Mouse (Mus musculus) hindbrain, embryonic 11.5 days (tissue): Measurements from ENCODE around the gene Nabp1. TPM values are rescaled to one million over a fixed set of nuclear protein-coding genes. Genes with fewer than 3 reads are reported as not detected.
A peak's percentile ranks its signal among the peaks of the same experiment; 100 is the strongest.

Experiments used
- ATAC-seq: fragments of 200-750 bp; cut with Nextera tagmentation; 2 replicates; pipeline ENCODE4 v1.8.0; 2017; ENCODE audit warnings: mild to moderate bottlenecking, moderate TSS enrichment, moderate library complexity; ENCODE audit not compliant: low FRiP score
- DNase-seq: peaks from one replicate; pipeline ENCODE4 v3.0.0-alpha.2; 2015; ENCODE audit warnings: low spot score
- H3K27ac ChIP-seq: fragments of 300-500 bp; sonication (generic); 2 replicates; pipeline ENCODE4 v1.5.1; 2014; ENCODE audit warnings: mild to moderate bottlenecking, low read depth, low read length
- H3K27me3 ChIP-seq: fragments of 300-500 bp; sonication (generic); 2 replicates; pipeline ENCODE4 v1.6.1; 2014; ENCODE audit warnings: mild to moderate bottlenecking, low read length, moderate library complexity, mixed read lengths; ENCODE audit not compliant: control insufficient read depth, insufficient read depth
- H3K36me3 ChIP-seq: fragments of 300-500 bp; sonication (generic); 2 replicates; pipeline ENCODE4 v1.6.1; 2014; ENCODE audit warnings: mild to moderate bottlenecking, low read length, moderate library complexity, mixed read lengths; ENCODE audit not compliant: control insufficient read depth, insufficient read depth
- H3K4me1 ChIP-seq: fragments of 300-500 bp; sonication (generic); replicated peaks from 2 replicates; pipeline ENCODE4 v1.6.1; 2014; ENCODE audit warnings: low read length, mixed read lengths; ENCODE audit not compliant: control insufficient read depth, insufficient read depth
- H3K4me2 ChIP-seq: fragments of 300-500 bp; sonication (generic); replicated peaks from 2 replicates; pipeline ENCODE4 v1.6.1; 2014; ENCODE audit warnings: mild to moderate bottlenecking, low read depth, low read length
- H3K4me3 ChIP-seq: fragments of 300-500 bp; sonication (generic); 2 replicates; pipeline ENCODE4 v1.5.1; 2014; ENCODE audit warnings: low read depth, low read length
- H3K9ac ChIP-seq: fragments of 300-500 bp; sonication (generic); 2 replicates; pipeline ENCODE4 v1.6.1; 2014; ENCODE audit warnings: low read depth, low read length
- H3K9me3 ChIP-seq: fragments of 300-500 bp; sonication (generic); 2 replicates; pipeline ENCODE4 v1.6.1; 2016; ENCODE audit warnings: low read length; ENCODE audit not compliant: control insufficient read depth
- WGBS: fragments of 180-500 bp; shearing (Covaris S2); extraction: QIAGEN DNeasy Blood & Tissue Kit; methylation state at CpG from one replicate; pipeline ENCODE4 v1.1.7; 2014; 5-methylcytosine and 5-hydroxymethylcytosine counted together
- polyA plus RNA-seq: library from polyadenylated mRNA; unstranded; fragments of >200 nt; fragmentation: Nextera tagmentation; extraction: Ambion mirVana; gene quantifications from 2 replicates; pipeline ENCODE4 v1.2.1, GENCODE M21; 2014

Gene Nabp1
- 9.0 and 10.9 TPM in 2 replicates for polyA plus RNA-seq

DNA sequence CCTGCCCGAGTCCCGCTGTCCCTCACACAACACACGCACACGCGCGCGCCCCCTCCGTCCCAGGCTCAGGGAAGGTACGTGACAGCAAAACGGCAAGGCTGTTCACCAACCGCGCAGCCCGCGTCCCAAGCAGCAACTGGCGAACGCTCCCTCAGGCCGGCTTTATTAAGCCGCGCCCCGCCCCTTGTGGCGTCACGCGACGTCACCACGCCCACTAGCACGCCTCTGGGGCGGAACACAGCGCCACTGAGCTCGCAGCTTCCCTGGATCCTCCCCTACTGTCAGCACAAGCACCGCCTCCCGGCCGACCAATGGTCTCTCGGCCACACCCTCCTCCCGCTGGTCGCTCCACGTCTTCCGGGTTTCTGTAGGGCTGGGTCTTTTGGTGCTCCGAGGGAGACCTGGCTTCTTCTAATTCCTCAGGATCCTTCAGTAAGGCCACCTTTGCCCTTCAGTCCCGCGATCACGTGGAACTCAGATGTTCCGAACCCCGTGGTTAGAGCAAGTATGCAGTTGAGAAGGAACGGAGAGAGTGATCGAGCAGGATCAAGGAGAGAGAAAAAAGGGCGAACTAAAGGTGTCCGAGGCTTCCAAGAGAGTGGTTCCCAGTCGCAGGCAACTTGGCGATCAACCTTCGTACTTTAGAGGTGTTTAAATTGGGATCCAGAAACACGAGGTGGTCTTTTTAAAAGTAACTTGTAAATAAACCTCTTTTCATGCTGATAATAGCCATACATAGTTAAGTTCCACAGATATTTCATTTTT lies at the start of gene Nabp1:
TSS of gene Nabp1 (minus strand) at position 164 of the 765 bp plus-strand sequence.
- under 1% methylated on average over 47 of the region's 51 CpGs for WGBS
- Histone ChIP-seq H3K27ac (peak within 1 kb of the TSS; percentile 62; the same call in 1 of the 2 replicates), H3K36me3 (no peaks in the 10 kb centered on the region), H3K9ac (peak within 1 kb of the TSS; percentile 66), H3K4me3 (peak within 1 kb of the TSS; percentile 63), H3K27me3 (no peaks in the 10 kb centered on the region), H3K4me1 (no peaks in the 10 kb centered on the region), H3K9me3 (no peaks in the 10 kb centered on the region), H3K4me2 (peak within 1 kb of the TSS; percentile 92)
- DNase-seq: peak; percentile 99
- peak; percentile 100 for ATAC-seq

DNA sequence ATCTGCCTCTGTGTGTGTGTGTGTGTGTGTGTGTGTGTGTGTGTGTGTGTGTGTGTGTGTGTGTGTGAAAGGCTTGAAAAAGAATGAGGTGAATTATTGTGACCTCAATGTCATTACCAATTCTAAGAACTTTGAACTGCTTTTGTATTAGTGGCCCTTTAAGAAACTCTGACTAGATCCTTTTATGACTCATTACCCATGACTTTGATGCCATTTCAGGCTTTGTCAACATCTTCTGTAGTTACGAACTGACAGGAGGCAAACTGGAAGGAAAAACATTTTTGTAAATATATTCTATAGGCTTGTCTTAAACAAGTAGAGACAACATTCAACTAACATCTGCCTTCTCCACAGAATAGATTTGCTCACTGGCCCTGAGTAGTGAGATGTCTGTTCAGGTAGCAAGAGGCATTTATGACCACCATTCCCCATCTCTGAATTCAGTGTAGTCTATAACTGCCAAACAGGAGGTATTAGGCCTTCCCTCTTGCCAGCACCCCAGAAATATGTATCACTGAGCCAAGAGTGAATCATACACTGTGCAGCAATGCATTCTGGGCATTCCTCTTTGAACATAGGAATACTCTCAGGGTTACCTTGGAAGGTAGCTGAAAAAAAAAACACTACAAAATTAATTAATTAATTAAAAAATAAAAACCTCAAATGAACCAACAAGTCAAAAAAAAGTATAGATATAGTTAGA lies 47.5 kb upstream of the Nabp1 start:
- Histone ChIP-seq H3K4me3 (no peak overlapping the region), H3K9me3 (no peaks in the 10 kb centered on the region), H3K4me2 (no peak overlapping the region), H3K27me3 (no peaks in the 10 kb centered on the region), H3K36me3 (no peaks in the 10 kb centered on the region), H3K27ac (no peak overlapping the region), H3K4me1 (no peaks in the 10 kb centered on the region), H3K9ac (no peak overlapping the region)
- no peak for DNase-seq
- WGBS: 87% methylated on average over 1 of the region's 1 CpGs
- no peak for ATAC-seq

DNA sequence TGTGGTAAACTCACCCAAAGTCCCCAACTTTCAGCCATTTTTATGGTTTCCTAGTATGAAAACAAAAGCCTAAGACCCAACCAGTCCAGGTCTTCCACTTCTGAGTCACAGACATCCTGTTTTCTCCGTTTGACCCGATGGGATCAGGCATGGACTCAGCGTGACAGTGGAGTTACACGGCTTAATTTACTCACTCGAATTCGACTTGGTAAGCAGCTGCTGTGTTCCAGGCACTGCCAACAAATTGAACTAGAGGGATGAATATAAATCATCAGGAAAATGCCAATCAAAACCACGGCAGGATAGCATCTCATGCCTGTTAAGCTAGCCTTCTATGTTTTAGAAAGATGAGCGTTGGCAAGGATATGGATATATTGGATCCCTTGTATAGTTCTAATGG lies 43.4 kb upstream of the Nabp1 start:
- ATAC-seq: no peak
- Histone ChIP-seq H3K4me2 (no peak overlapping the region), H3K27ac (no peak overlapping the region), H3K4me1 (no peaks in the 10 kb centered on the region), H3K4me3 (no peak overlapping the region), H3K27me3 (no peaks in the 10 kb centered on the region), H3K9me3 (no peaks in the 10 kb centered on the region), H3K36me3 (no peaks in the 10 kb centered on the region), H3K9ac (no peak overlapping the region)
- DNase-seq: peak; percentile 11
- 70% methylated on average over 8 of the region's 8 CpGs for WGBS

DNA sequence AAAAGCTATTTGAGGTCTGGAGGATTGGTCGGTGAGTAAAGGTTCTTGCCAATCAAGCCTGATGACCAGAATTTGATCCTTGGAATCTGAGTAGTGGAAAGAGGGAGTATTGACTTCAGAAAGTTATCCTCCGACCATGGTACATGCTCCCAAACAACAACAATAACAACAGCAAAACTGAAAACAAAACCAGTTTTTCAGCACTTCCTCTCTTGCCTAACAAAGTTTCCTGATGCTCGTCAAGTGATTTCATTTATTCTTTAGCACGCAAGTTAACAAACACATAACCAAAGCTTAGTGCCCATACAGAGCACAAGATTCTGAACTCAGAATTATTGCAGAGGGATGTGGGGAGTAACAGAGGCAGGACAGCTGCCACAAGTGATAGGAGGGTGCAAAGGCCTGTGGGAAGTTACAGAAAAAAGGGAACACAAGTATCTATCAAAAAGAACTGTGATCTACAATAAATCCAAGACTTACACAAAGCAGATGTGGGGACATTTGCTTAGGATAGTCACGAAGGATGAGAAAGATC lies 42.1 kb upstream of the Nabp1 start:
- ATAC-seq (no peak), DNase-seq (no peak)
- H3K27ac ChIP-seq: no peak overlapping the region
- no peak overlapping the region for H3K4me3 ChIP-seq
- 88% methylated on average over 5 of the region's 5 CpGs for WGBS
- no peaks in the 10 kb centered on the region for H3K36me3 ChIP-seq
- no peak overlapping the region for H3K9ac ChIP-seq
- H3K4me2 ChIP-seq: no peak overlapping the region
- H3K27me3 ChIP-seq: no peaks in the 10 kb centered on the region
- H3K4me1 ChIP-seq: no peaks in the 10 kb centered on the region
- no peaks in the 10 kb centered on the region for H3K9me3 ChIP-seq

DNA sequence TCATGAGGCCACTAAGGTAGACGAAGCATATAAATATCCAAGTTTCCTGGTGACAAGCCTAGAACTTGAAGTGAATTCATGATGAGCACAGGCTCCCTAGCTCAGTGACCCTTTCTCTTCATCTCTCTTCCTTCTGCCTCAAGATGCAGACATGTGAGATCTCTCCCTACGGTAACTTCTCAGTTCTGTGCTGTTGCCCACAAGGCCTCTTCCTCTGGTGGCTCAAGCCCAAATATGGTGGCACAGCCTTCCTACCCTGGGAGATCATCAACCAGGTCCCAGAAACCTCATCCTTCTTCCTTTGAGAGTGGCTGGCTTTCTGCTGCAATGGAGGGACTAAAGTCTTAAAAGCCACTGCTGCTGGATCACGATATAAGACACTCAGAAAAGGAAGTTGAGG lies 40.9 kb upstream of the Nabp1 start:
- ATAC-seq (no peak), DNase-seq (no peak)
- no peaks in the 10 kb centered on the region for H3K4me1 ChIP-seq
- H3K4me2 ChIP-seq: no peak overlapping the region
- no peak overlapping the region for H3K4me3 ChIP-seq
- 87% methylated on average over 3 of the region's 3 CpGs for WGBS
- H3K27ac ChIP-seq: no peak overlapping the region
- no peak overlapping the region for H3K9ac ChIP-seq
- no peaks in the 10 kb centered on the region for H3K27me3 ChIP-seq
- no peaks in the 10 kb centered on the region for H3K9me3 ChIP-seq
- H3K36me3 ChIP-seq: no peaks in the 10 kb centered on the region

DNA sequence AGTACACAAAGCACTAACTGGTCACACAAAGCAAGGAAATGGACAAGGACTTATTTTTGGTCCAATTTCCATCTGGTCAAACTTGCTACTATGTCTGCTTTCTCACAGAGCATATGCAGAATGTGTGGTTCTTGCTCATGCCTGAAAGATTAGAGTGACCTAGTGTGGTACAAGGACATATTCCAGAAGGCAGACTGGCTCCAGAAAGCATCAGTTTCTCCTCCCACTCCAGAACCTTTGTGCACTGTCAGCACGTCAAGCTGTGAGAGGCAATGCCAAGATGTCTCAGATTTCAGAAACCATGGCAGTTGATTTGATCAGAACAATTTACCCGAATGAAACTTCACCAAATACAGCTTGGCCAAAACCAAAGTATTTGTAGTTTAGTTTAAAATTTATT lies 37.4 kb upstream of the Nabp1 start:
- DNase-seq (no peak), ATAC-seq (no peak)
- Histone ChIP-seq H3K27me3 (no peaks in the 10 kb centered on the region), H3K36me3 (no peaks in the 10 kb centered on the region), H3K9me3 (no peaks in the 10 kb centered on the region), H3K4me1 (no peaks in the 10 kb centered on the region), H3K4me2 (no peak overlapping the region), H3K27ac (no peak overlapping the region), H3K9ac (no peak overlapping the region), H3K4me3 (no peak overlapping the region)
- 72% methylated on average over 2 of the region's 2 CpGs for WGBS

DNA sequence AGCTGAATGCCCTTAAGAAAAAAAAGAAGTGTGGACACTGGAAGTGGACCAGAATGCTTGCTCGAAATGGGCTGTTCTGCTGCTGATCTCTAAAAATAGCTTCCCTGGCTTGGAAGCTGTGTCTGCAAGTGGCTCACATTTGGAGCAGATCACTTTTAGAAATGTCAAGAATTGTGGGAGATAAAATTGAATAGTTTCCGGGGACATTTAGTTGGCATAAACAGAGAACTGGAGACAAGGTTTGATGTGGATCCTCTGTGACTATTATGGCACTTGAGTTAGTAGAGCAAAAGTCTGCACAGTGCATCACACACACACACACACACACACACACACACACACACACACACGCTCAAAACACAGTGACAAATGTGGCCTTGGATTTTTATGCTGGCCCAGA lies 36.8 kb upstream of the Nabp1 start:
- Histone ChIP-seq H3K9ac (no peak overlapping the region), H3K27me3 (no peaks in the 10 kb centered on the region), H3K4me3 (no peak overlapping the region), H3K9me3 (no peaks in the 10 kb centered on the region), H3K27ac (no peak overlapping the region), H3K36me3 (no peaks in the 10 kb centered on the region), H3K4me1 (no peaks in the 10 kb centered on the region), H3K4me2 (no peak overlapping the region)
- 87% methylated on average over 3 of the region's 3 CpGs for WGBS
- no peak for DNase-seq
- ATAC-seq: no peak

DNA sequence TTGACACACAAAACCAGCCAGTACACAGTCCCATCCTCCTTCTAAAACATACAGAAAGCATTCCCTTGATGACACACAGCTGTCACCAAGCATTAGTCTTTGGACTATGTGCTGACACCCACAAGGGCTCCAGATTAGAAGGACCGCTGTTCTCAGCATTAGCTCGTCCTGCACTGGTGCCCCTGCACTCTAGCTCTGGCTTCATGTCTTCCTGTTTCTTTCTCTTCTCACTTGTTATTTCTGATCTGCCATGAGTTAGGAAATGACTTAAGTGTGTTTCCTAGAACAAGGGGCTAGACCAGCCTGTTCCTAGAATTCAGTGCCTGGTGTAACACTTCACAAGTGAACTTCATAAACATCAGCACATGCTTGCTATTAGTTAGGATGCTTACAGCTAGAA lies 36.2 kb upstream of the Nabp1 start:
- Histone ChIP-seq H3K27me3 (no peaks in the 10 kb centered on the region), H3K36me3 (no peaks in the 10 kb centered on the region), H3K4me3 (no peak overlapping the region), H3K9me3 (no peaks in the 10 kb centered on the region), H3K4me1 (no peaks in the 10 kb centered on the region), H3K9ac (no peak overlapping the region), H3K27ac (no peak overlapping the region), H3K4me2 (no peak overlapping the region)
- ATAC-seq (no peak), DNase-seq (no peak)
- WGBS: 91% methylated on average over 2 of the region's 2 CpGs
